Mouse (Mus musculus) left cerebral cortex, adult 11 months (tissue): ENCODE data around the gene Rfx7.
"Not testable (repeated sequence)": the region's sequence is repeated elsewhere in the genome, so short reads cannot be mapped to it uniquely, and the experiment has no call there.

ENCODE experiments used
- DNase-seq: peaks from one replicate; pipeline ENCODE4 v3.0.0; 2022; ENCODE audit warnings: low spot score

Gene Rfx7

GRCm38 (mm10) chr9:72664409-72665351 lies 132.6 kb downstream of the Rfx7 start:
- no peak for DNase-seq

GRCm38 (mm10) chr9:72665517-72665916 lies 133.5 kb downstream of the Rfx7 start:
- DNase-seq, result no peak

GRCm38 (mm10) chr9:72666352-72667021 lies 134.4 kb downstream of the Rfx7 start:
- not testable (repeated sequence) for DNase-seq

- no peak for DNase-seq
These were observed 135.1 kb downstream of the Rfx7 start for GRCm38 (mm10) chr9:72667126-72667525.

GRCm38 (mm10) chr9:72669383-72669782 lies 137.3 kb downstream of the Rfx7 start:
- no peak for DNase-seq

- DNase-seq, result peak; percentile 67
These were observed 140.3 kb downstream of the Rfx7 start for GRCm38 (mm10) chr9:72672361-72672760.
